Mouse (Mus musculus) spleen, adult 2 months (tissue): ENCODE measurements around the gene Fam160b1.

Source experiments
- CTCF ChIP-seq: fragments of 200-500 bp; IDR thresholded peaks from 2 replicates; pipeline ENCODE4 v1.5.1; 2011; ENCODE audit warnings: mild to moderate bottlenecking, inconsistent platforms; ENCODE audit not compliant: insufficient read depth, insufficient read length, insufficient replicate concordance; ENCODE audit errors: extremely low read depth
- POLR2A ChIP-seq: fragments of 200-500 bp; IDR thresholded peaks from 2 replicates; pipeline ENCODE4 v1.6.1; 2011; ENCODE audit warnings: low read depth, low read length, inconsistent platforms

DNA sequence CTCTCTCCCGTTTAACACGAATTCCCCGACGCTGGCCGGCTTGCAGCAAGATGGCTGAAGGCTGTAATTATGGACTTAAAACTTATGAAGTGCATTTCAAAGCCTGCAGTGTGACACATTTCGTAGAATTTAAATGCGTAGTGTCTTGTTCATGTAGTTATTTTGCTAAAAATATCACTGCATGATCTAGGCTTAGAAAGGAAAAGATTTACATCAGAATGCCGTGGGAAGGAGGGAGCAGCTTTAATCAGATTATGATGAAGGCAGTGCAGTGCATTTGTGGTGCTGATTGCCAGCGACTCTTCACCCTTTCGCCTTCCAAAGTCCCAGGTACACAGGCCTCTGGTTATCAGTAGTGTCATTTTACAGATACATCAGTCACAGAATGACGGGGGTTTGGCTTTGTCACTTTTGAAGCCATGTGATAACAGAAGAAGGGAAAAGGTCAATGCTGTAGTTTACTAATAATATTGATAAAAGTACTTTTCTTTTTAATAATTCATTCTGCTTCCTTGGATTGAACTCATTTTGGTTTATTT is 7.4 kb downstream of the Fam160b1 start:
- no peak for TF ChIP-seq CTCF
- no peak for TF ChIP-seq POLR2A
